Mouse (Mus musculus): ENCODE results near the gene Upk3b.
A peak's percentile ranks its signal among the peaks of the same experiment; 100 is the strongest.
"Not testable (repeated sequence)": the region's sequence is repeated elsewhere in the genome, so short reads cannot be mapped to it uniquely, and the experiment has no call there.

The Upk3b gene

GRCm38 (mm10) chr5:136034868-136035267 lies 3.4 kb upstream of the Upk3b start:
- DNase-seq (ENCODE audit: inconsistent ontology term), result no peak

GRCm38 (mm10) chr5:136035285-136035684 lies 3.0 kb upstream of the Upk3b start:
- no peak for DNase-seq (ENCODE audit: inconsistent ontology term)

- DNase-seq (ENCODE audit: inconsistent ontology term), result no peak
Observed at GRCm38 (mm10) chr5:136036667-136037066, 1.6 kb upstream of the Upk3b start.

GRCm38 (mm10) chr5:136040210-136040609 lies 1.9 kb downstream of the Upk3b start:
- DNase-seq (ENCODE audit: inconsistent ontology term), result no peak

- no peak for DNase-seq (ENCODE audit: inconsistent ontology term)
Observed at GRCm38 (mm10) chr5:136041260-136041659, 3.0 kb downstream of the Upk3b start.

GRCm38 (mm10) chr5:136041666-136042065 lies 3.4 kb downstream of the Upk3b start:
- DNase-seq (ENCODE audit: inconsistent ontology term), result no peak

- no peak for DNase-seq (ENCODE audit: inconsistent ontology term)
Observed at GRCm38 (mm10) chr5:136044865-136045264, 6.6 kb downstream of the Upk3b start.

- DNase-seq (ENCODE audit: inconsistent ontology term), result peak; percentile 22
Observed at GRCm38 (mm10) chr5:136045408-136045807, 7.1 kb downstream of the Upk3b start.

- peak; percentile 89 for DNase-seq (ENCODE audit: inconsistent ontology term)
Observed at GRCm38 (mm10) chr5:136045987-136046386, 7.7 kb downstream of the Upk3b start.

GRCm38 (mm10) chr5:136048541-136048940 lies 10.2 kb downstream of the Upk3b start:
- DNase-seq (ENCODE audit: inconsistent ontology term), result not testable (repeated sequence)

GRCm38 (mm10) chr5:136049926-136050325 lies 11.6 kb downstream of the Upk3b start:
- peak; percentile 81 for DNase-seq (ENCODE audit: inconsistent ontology term)

- peak; percentile 98 for DNase-seq (ENCODE audit: inconsistent ontology term)
Observed at GRCm38 (mm10) chr5:136051231-136052085, 13.2 kb downstream of the Upk3b start.

- DNase-seq (ENCODE audit: inconsistent ontology term), result peak; percentile 65
Observed at GRCm38 (mm10) chr5:136052861-136053655, 14.8 kb downstream of the Upk3b start.

GRCm38 (mm10) chr5:136054301-136055077 lies 16.2 kb downstream of the Upk3b start, which contains the start of gene Upk3bl:
TSS of gene Upk3bl (plus strand) at chr5:136054492.
- DNase-seq (ENCODE audit: inconsistent ontology term), result no peak

GRCm38 (mm10) chr5:136056062-136056461 lies 17.8 kb downstream of the Upk3b start:
- DNase-seq (ENCODE audit: inconsistent ontology term), result peak; percentile 39

GRCm38 (mm10) chr5:136057085-136057484 lies 18.8 kb downstream of the Upk3b start:
- no peak for DNase-seq (ENCODE audit: inconsistent ontology term)

- DNase-seq (ENCODE audit: inconsistent ontology term), result peak; percentile 68
Observed at GRCm38 (mm10) chr5:136061567-136061966, 23.3 kb downstream of the Upk3b start.

GRCm38 (mm10) chr5:136063920-136064319 lies 25.6 kb downstream of the Upk3b start:
- DNase-seq (ENCODE audit: inconsistent ontology term), result no peak

GRCm38 (mm10) chr5:136066404-136067148 lies 28.3 kb downstream of the Upk3b start:
- not testable (repeated sequence) for DNase-seq (ENCODE audit: inconsistent ontology term)

GRCm38 (mm10) chr5:136069411-136069810 lies 31.1 kb downstream of the Upk3b start:
- DNase-seq (ENCODE audit: inconsistent ontology term), result no peak

- DNase-seq (ENCODE audit: inconsistent ontology term), result no peak
Observed at GRCm38 (mm10) chr5:136073051-136073450, 34.8 kb downstream of the Upk3b start.

All from Muller cell, postnatal 12 days (primary cell).